Mouse (Mus musculus) embryo, embryonic 10 days (tissue): ENCODE data around the gene Arhgap31.
"Not testable (repeated sequence)": the region's sequence is repeated elsewhere in the genome, so short reads cannot be mapped to it uniquely, and the experiment has no call there.

Experiments
- DNase-seq: peaks from one replicate; pipeline ENCODE4 v3.0.0-alpha.2; 2015; ENCODE audit warnings: low spot score

Arhgap31 gene

DNA sequence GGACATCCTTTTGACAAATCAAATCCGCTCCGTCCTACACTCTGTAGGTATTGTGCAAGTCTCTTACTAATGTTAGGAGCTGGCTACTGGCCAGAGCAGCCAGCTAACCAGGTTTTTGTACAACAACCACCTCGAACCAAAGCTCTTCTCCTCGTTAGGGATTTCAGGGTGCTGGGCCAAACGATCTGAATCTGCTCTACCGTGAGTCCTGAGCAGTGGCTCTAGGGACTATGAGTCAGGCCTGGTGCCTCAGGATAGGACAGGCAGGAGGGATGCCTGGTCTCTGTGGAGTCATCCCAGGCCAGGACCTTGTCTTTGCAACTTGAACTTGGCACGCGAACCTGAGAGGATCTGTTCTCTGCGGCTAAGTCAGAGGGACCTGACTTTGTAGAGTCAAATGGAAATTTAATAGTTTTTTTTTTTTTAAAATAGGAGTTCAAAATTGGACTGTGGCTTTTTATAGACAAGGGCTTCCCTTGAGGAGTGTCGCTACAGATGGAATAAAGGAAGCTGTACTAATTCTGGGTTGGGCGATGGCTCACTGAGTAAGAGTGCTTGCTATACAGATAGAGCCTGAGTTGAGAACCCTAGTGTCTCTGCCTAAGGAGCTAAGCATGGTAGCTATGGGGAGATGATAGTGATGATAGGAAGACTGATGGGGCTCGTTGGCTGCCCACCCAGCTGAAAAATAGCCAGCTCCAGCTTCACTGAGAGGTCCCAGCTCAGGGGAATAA, 24.4 kb downstream of the Arhgap31 start:
- DNase-seq = no peak

DNA sequence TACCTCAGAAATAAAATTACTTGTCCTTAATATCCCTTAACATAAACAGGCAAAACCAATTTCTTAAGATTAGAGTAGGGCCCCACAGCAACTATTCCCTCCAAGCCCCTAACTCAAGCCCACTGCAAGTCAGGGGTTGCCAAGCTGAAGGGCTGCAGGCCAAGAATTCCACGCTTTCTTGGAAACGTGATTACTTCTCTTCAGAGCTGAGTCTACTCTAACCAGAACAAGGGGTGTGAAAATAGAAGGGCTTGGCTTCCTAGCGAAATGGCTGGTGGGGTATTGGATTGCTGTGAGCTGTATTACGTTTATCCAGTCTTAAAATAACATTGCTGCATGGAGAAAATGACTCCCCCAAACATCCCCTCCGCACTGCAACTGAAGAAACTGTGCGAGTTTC, 25.4 kb downstream of the Arhgap31 start:
- DNase-seq = no peak

DNA sequence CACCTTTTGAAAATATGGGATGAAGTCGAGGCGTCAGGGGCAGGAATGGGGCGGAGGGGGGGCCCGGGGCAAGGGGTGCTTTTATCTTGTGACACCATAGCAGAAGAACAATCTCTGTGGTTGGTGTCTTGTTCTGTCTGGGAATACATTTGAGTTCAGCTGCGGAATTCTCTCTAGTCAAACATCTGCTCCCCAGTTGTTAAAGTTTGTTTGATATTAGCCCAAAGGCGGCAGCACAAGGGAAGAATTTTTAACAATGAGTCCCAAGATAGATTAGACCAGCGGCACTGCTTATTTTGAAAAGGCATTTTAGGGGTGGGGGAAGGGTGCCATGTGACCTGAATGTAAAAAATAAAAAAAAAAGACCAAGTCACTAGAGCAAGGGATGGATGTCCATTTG, 30.0 kb downstream of the Arhgap31 start:
- no peak for DNase-seq

DNA sequence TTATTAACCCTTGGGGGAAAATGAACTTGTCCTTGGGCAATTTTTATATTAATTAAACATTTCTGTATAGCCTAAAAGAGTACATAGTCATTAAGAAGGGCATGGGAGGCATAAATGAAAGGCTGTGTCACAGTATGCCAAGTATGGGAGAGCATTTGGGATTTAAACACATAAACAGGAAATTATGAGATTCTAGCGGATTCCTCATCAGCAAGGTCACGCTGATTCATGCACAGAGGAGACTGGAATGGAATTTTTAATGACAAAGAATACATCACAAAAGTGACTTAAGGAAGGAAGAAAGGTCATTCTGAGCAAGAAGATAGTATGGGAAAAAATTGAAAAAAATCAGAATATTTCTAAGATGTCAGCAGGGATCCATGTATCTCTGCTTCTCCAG, 31.8 kb downstream of the Arhgap31 start:
- no peak for DNase-seq

DNA sequence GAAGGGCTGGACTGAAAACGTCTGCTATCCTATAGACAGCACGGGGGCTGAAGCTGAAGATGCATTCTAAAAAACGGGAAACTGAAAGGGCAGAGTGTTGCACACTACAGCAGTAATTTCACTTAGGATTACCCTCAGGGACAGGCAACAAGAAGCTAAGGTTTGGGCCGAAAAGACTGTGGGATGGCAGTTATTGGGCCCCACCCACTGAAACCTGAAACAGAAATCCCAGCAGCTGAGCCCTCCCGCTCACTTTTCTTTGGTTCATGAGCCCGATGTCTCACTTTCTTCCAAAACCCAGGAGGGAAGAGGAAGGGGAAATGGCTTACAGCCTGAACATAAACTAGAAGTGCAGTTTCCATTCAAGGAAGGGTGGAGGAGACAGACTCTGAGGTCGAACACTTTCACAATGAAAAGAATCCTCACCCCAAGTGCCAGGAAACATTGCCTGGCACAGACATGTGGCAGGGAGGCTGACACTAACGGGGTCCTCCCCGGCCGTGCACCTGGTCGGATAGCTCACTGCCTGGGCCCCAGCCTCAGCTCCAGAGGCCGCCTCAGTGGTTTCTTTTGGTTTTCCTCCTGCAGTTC, 33.5 kb downstream of the Arhgap31 start:
- DNase-seq = no peak

DNA sequence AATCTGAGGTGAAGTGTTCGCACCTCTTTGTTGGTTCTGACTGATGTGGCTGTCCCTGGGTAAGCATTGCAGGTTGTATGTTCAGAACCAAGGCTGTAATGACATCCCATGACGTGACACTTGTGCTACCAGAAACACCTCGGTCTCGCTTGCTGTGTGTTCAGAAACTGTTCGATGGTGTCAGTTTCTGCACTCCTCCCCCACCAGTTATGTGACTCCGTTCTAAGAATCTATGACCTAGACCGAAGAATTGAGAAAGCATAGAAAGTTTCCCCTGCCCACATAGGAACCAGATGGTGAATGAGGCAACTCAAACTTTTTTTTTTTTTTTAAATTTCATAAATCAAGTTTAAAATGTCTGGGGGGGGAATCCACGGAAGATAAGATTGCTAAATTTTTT, 34.2 kb downstream of the Arhgap31 start:
- no peak for DNase-seq

DNA sequence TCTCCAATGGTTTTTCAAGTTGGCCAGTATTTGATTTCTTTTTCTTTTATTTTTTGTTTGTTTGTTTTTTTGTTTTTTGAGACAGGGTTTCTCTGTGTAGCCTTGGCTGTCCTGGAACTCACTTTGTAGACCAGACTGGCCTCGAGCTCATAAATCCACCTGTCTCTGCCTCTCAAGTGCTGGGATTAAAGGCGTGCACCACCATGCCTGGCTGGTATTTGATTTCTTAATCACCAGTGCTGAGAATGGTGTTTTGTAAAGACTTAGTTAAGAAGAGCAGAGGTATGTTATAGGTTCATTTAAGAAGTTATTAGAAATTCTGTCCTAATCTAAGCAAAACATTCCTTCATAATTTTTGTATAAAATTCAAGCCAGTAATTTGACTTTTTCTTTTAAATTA, 35.1 kb downstream of the Arhgap31 start:
- DNase-seq = not testable (repeated sequence)

DNA sequence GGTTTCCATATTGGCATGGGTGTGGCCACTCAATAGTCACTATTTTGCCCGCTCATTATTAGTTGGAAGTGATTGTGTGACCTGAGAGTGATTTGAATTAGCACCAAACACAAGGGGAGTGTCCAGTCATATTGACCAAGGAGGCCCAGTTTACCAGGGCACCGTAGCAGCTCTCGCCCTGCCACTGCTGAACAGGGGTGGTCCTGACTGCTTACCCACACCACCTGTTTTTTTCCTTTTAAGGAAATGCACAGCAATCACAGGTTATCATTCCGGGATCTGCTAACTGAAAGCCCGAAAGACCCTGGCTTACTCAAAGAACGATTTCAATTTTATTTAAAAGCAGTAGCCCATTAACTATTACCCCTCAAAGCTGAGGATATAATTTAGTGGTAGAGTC, 35.9 kb downstream of the Arhgap31 start:
- DNase-seq = no peak

DNA sequence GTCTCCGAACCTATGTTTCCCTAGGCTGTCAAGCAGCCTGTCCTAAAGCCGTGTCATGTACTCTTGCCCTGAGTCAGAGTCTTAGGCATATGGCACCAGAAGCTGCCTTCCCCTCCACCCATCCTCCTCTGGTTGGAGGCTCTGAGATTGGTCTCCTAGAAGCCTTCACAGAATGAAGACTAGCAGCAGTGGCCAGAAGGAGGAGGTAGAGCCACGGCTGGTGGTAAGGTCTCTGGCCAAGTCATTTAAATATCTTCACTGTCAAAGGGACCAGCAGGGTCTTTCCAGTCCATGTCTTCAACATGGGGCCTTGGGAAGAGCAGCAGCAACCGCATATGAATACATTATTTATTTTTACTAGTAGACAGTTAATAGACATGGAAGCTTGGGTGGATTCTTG, 36.4 kb downstream of the Arhgap31 start:
- DNase-seq = no peak

DNA sequence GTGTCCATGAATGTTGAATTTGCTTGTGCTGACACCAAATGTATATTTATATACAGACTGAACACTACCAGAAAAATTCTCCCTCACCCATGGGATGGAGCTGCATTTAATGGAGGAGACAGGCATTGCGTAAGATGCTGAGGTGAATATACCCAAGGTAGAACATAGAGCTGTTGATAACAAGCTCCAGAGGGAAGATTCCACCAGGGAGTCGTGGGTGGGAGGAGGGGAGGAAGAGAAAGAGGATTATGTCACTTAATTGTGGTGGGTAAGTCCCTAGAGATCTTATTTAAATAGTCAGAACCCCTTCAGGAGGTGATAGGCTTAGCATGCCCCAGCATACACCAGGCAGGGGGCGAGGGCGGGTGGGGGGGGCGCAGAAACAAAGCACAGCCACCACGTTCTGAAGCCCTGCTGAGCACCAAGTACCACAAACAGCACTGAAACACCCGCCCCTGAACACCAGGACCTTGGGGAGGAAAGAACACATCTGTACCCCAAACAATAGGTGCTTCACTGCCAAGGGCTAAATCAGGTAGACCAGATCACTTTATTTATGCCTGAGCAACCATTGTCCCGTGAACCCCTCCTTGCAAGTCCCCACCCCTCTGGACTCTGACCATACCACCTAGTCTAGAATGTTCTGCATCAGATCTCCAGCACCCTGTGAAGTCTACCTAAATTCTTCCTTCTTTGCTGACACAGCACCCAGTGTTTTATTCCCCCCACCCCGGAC, 37.3 kb downstream of the Arhgap31 start:
- no peak for DNase-seq

DNA sequence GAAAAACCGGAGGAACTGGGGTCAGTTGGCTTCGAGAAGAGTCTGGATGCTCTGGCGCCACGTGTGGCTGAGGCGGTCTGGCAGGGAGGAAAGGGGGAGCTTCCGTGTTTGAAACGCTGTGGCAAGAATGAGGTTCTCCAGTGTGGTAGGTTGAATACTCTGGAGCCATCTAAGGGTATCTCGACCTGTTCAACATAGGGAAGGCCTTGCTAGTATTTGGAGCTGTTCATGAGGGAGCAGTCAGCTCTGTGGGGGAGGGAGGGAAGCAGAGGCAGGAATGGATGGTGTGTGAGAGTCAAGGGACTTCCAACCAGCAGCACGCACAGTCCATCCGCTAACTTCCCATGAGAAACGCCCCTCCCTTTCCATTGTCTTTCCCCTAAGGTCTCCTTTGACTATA, 38.2 kb downstream of the Arhgap31 start:
- DNase-seq = no peak

DNA sequence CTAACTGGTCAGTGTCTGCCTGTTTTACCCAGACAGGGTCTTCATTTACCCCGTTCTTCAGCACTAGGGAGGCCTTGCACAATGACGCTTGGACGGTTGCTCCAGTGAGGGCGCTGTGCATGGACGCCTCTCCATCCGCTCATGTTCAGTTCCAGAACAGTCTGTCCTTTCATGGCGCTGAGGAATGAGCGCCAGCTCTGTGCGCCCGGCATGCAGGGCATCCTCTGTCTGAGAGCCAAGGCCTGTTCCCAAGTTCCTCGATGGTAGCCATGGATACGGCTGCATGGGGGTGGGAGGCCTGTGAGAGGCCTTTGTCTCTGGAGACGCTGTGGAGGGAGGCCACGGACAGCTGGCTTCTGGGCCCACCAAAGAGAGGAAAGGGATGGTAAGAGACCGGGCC, 39.6 kb downstream of the Arhgap31 start:
- DNase-seq = peak; percentile 61

DNA sequence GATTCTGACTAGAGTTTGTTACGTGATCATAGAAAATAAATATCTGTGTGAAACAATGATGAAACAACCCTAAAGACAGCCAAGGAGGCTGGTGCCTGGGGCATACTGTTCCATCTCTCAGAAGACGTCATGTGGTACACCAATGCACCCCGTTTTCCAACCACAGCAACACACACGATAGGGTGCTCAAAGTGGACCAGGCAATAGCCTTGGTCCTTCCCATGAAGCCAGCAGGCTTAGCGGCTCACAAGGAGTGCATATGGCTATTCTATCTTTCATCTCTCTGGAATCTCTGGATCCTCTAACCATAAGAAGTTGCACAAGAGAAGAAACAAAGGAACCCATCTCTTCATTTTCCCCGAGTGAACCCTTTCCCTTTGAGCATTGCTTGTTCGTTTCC, 40.1 kb downstream of the Arhgap31 start:
- no peak for DNase-seq

DNA sequence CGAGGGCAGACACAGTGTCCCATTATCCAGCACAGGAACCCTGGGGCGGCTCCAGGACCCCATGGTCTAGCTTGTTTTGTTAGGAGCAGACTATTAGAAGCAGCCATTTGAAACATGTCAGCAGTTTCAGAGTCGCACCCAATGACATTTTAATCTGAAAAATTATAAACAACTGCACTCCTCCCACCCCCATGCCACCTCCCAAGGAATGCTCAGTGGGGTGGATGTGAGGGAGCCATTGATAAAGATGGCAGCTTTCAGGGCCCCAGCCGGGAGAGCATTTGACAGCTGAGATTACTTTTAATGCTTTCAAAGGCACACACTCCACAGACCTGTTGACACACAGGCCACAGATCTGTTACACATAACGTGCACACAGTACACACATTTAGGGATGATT, 40.7 kb downstream of the Arhgap31 start:
- DNase-seq = no peak

DNA sequence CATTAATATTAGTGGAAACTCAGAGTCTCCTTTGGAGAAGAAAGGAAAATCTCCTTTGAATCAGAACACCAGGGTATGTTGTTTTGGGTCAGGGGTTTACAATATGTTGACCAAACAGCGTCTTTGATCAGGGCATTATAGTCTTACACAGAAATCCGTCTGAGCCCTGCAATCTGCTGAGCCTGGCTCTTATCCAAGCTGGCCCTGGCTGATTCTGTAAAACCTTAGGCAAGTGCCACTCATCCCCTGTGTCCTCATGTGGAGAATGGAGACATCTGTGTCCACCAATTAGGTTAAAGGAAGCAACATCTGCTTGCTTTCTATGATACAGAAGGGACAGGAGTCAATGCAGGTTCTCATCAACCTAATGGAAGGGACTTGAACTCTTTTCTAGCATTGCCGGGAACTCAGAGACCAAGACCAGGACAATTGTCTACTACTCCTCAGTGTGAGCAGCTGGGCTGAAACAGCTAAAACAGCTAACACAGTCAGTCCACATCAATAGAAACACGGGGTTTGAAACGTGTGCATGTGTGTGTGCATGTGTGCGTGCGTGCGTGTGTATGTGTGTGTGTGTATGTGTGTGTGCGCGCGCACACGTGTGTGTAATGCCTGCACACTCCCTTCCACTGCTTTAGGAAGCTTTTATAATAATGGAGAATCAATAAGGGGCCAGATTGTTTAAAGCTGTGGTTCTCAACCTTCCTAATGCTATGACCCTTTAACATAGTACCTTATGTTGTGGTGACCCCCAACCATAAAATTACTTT, 42.3 kb downstream of the Arhgap31 start:
- no peak for DNase-seq

DNA sequence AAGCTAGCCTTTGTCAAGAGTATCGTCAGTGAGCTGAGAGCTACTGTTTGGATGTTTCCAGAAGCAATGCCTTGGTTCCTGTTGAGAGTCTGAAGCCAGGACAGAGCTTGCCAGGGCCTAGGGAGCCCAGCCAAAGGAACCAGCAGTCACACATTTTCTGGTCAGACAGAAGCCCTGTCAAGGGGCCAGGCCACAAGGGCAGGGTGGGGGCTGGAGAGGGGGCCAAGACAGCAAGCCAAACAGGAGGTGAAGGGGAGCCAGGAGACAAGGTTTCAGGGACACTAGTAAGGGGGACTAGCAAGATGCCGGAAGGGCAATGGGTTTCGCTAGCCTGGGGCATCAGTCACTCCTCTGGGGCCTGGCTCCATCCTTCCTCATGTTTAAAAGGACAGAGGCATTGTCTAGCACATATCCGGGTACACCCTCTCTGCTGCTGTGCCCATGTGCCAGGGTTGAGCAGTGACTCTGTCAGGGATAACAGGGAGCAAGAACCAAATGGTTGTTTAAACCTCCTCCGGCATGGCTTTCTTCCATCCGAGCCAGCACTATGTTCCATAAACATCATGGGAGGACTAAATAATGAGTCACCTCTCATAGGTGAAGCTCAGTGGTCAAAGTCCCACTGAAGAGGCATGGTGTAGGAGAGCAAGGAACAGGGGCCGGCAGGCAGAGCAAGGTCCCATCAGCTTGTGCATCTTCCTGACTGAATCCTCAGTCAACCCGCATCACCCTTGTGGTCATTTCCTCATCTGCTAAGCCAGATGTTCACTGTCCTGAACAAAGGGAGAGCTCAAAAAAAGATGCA, 44.0 kb downstream of the Arhgap31 start:
- no peak for DNase-seq

DNA sequence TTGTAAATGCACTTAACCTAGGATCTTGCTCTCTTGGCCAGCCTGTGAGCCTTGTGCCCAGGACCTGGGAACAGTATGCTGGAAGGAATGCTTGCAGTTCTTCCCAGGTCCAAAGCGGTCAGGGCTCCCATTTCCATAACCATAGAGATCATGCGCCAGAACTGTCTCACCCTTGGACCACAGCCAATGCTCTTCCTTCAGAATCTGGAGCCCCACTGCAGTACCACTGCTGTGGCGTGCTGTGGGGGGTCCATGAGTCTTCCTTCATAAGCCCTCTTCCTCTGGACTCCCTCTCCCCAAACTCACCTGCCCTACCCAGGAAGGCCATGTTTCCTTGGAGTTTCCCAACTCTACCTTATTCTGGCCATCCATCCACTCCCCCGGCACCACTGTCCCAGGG, 46.6 kb downstream of the Arhgap31 start:
- DNase-seq = no peak

DNA sequence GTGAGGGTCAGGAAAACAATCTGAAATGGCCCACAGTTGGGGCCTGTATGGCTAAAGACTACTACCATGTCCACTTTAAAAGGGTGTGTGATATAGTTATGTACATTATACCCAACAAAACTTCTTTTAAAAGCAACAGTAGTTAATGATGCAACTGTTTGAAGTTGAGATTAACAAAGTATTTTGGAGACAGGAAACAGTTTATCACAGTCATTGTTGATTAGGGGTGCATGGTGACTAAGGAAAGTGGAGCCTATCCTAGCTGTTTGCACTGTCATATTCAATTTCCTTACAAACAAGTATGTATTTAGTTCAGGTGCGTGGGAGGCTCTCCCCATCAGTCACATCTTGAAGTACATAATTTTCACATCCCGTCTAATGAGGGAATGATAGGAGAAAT, 47.1 kb downstream of the Arhgap31 start:
- DNase-seq = no peak

DNA sequence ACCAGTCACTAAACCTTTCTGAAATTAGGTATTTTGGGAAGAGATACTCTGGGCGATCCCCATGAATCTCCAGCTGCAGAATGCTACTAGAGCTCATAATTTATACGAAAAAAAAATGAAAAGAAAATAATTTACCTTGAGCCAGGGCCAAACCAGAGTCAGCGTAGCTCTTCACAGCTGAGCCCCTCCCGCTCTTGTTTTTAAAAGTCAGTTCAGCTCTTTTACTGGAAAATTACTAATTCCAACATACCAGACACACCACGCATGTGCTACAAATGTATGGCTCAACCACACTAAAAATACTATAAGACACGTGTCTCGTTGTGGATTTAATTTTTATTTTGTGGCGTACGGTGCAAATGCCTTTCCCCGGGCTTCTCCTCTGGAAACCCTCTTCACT, 50.5 kb downstream of the Arhgap31 start:
- no peak for DNase-seq

DNA sequence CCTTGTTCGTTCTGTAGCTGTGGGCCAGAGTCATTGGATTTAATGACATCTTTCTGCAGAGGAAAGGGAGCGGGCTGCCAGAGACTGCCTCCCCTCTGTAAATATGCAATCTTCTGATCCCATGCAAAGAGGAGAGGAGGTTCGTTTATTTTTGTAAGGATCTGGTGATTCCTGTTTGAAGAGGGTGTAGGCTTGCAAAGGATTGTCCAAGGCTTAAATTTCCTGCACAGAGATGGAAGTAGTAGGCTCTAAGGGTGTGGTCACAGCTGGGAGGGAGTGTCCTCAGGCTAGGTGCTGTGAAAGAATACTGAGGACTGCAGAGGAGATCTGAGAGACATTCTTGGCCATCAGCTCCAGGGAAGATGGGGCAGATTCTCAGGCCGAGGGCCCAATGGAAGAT, 58.8 kb downstream of the Arhgap31 start:
- DNase-seq = no peak

DNA sequence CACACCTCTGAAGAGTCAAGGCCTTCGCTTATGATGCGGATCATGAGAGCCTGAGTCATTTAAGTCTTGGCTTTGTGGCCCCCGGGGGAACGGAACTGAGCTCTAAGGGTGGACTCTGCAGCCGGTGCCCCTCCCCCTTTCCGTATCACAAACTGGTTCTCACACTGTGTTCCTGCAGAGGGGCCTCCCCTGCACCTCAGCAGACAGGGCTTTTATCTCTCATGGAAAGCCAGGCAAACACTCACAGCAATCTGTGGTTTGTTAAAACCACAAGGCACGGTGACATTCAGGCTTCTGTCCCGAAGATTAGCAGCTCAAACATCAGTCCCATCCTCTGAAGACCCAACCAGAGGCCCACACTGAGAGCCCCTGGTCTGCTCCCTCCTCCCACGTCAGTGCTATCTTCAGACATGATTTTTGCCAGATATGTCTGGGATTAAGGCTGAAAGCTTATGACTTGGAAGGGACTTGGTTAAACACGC, 59.6 kb downstream of the Arhgap31 start:
- DNase-seq = peak; percentile 29

DNA sequence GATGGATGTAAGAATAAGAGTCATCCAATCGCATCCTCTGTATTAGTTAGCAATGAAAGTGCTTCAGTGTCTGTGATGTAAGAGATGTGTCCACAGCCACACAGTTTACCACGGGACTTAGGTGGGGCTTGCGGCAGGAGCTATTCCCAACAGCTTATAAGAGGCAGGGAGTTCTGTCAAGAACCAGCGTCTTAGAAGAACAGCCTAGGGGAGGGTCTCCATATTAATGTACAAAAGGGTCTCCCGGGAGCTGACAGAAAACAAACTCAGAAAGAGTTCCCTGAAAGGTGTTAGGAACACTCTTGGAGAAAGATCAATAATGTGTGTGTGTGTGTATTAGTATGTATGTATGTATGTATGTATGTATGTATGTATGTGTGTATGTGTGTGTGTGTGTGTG, 60.4 kb downstream of the Arhgap31 start:
- DNase-seq = no peak
